Mouse (Mus musculus) lung, postnatal 36 days (tissue): ENCODE measurements around the gene Nkpd1.

Source experiments
- DNase-seq: peaks from one replicate; pipeline ENCODE4 v3.0.0; 2022; ENCODE audit warnings: mixed read lengths

The Nkpd1 gene

GRCm38 (mm10) chr7:19517652-19518365, at the start of gene Nkpd1:
Gene Nkpd1, plus strand, starts transcription at chr7:19517838.
- peak; percentile 39 for DNase-seq

GRCm38 (mm10) chr7:19468279-19468678, 49.4 kb upstream of the Nkpd1 start:
- no peak for DNase-seq

- no peak for DNase-seq
These were observed 48.2 kb upstream of the Nkpd1 start for GRCm38 (mm10) chr7:19469404-19469803.

- DNase-seq: no peak
These were observed 47.3 kb upstream of the Nkpd1 start for GRCm38 (mm10) chr7:19470308-19470707.

GRCm38 (mm10) chr7:19472403-19472802, 45.2 kb upstream of the Nkpd1 start:
- peak; percentile 59 for DNase-seq

- peak; percentile 78 for DNase-seq
These were observed 43.7 kb upstream of the Nkpd1 start for GRCm38 (mm10) chr7:19473875-19474443.

GRCm38 (mm10) chr7:19477084-19477483, 40.6 kb upstream of the Nkpd1 start:
- no peak for DNase-seq

GRCm38 (mm10) chr7:19477624-19478384, 39.8 kb upstream of the Nkpd1 start:
- no peak for DNase-seq

- DNase-seq: no peak
These were observed 34.4 kb upstream of the Nkpd1 start for GRCm38 (mm10) chr7:19483281-19483680.

- DNase-seq: no peak
These were observed 32.1 kb upstream of the Nkpd1 start for GRCm38 (mm10) chr7:19485488-19485887.

- no peak for DNase-seq
These were observed 31.1 kb upstream of the Nkpd1 start for GRCm38 (mm10) chr7:19486549-19486948.

GRCm38 (mm10) chr7:19489525-19489924, 28.1 kb upstream of the Nkpd1 start:
- DNase-seq: no peak

GRCm38 (mm10) chr7:19491731-19492130, 25.9 kb upstream of the Nkpd1 start:
- DNase-seq: peak; percentile 79

- DNase-seq: no peak
These were observed 22.7 kb upstream of the Nkpd1 start for GRCm38 (mm10) chr7:19494751-19495474.

GRCm38 (mm10) chr7:19495521-19496213, 22.0 kb upstream of the Nkpd1 start:
- DNase-seq: peak; percentile 52

GRCm38 (mm10) chr7:19496214-19496555, 21.5 kb upstream of the Nkpd1 start:
- no peak for DNase-seq

GRCm38 (mm10) chr7:19498326-19498725, 19.3 kb upstream of the Nkpd1 start:
- DNase-seq: no peak

GRCm38 (mm10) chr7:19500420-19501363, 16.9 kb upstream of the Nkpd1 start:
- DNase-seq: no peak

- DNase-seq: no peak
These were observed 16.0 kb upstream of the Nkpd1 start for GRCm38 (mm10) chr7:19501658-19502057.

- DNase-seq: peak; percentile 47
These were observed 14.1 kb upstream of the Nkpd1 start for GRCm38 (mm10) chr7:19503481-19504068.

- DNase-seq: no peak
These were observed 11.3 kb upstream of the Nkpd1 start for GRCm38 (mm10) chr7:19506326-19506725.
